Mouse (Mus musculus): Measurements from ENCODE around the gene Tob2. TPM values are rescaled to one million over a fixed set of nuclear protein-coding genes. Genes with fewer than 3 reads are reported as not detected.

Tob2 gene
- total and polyA plus RNA-seq, 3 experiments = 5.6 to 25.3 (median 22.0) TPM

- no peak for TF ChIP-seq USF1 (IDR thresholded peaks at IDR 0.05; ENCODE audit: low read depth, low read length)
- no peak for TF ChIP-seq USF2 (conservative IDR thresholded peaks at IDR 0.05; ENCODE audit: low read depth, low read length)
- no peak for TF ChIP-seq NELFE (IDR thresholded peaks at IDR 0.05; ENCODE audit: low read depth, low read length)
- TF ChIP-seq HCFC1 (IDR thresholded peaks at IDR 0.05; ENCODE audit: low read depth, low read length) = no peak
- no peak for TF ChIP-seq ZNF384 (IDR thresholded peaks at IDR 0.05; ENCODE audit: low read depth, low read length)
- TF ChIP-seq NRF1 (IDR thresholded peaks at IDR 0.05; ENCODE audit: low read depth, low read length) = no peak
- no peak for TF ChIP-seq ZC3H11A (IDR thresholded peaks at IDR 0.05; ENCODE audit: low read depth, low read length)
- TF ChIP-seq SMC3 (IDR thresholded peaks at IDR 0.05; ENCODE audit: low read depth, low read length) = no peak
- no peak for TF ChIP-seq ZKSCAN1 (IDR thresholded peaks at IDR 0.05; ENCODE audit: borderline replicate concordance, low read depth, low read length)
- no peak for TF ChIP-seq ELF1 (IDR thresholded peaks at IDR 0.05; ENCODE audit: low read depth, low read length)
- no peak for TF ChIP-seq TCF12 (IDR thresholded peaks at IDR 0.05; ENCODE audit: low read depth, low read length)
- TF ChIP-seq RAD21 (IDR thresholded peaks at IDR 0.05; ENCODE audit: low read depth, low read length) = no peak
- Histone ChIP-seq H3K4me1 (ENCODE audit: control insufficient read depth in 1 of 2, insufficient read depth in 2 of 2) (peaks cover 13 to 49% of the 10 kb centered on the region in 2 experiments), H3K27me3 (replicated peaks) (no peaks in the 10 kb centered on the region), H3K9ac (ENCODE audit: insufficient read depth, low read depth) (no peak overlapping the region), H3K79me2 (replicated peaks; ENCODE audit: control insufficient read depth, extremely low read depth, insufficient read depth, poor library complexity, severe bottlenecking) (no peaks in the 10 kb centered on the region), H3K27ac (ENCODE audit: insufficient read depth, low read depth) (no peak overlapping the region), H3K36me3 (replicated peaks in 1 of 2; ENCODE audit: control insufficient read depth in 1 of 2, insufficient read depth in 1 of 2, low read length in 1 of 2) (no peaks in the 10 kb centered on the region), H3K9me3 (replicated peaks; ENCODE audit: low read length) (no peaks in the 10 kb centered on the region), H3K4me2 (ENCODE audit: insufficient read depth, low read depth, poor library complexity, severe bottlenecking) (no peak overlapping the region), H3K4me3 (replicated peaks in 1 of 3; ENCODE audit: low read depth in 2 of 3, low read length in 2 of 3, poor library complexity in 1 of 3) (no peak overlapping the region)
- dilution Hi-C loops (cut with MboI; ENCODE audit: extremely low pct_ligation_motif_present, extremely low pct_unique_long_range_greater_than_20kb, low sequenced_read_pairs) = no loop called here
- in situ Hi-C loops (cut with MboI; ENCODE audit: low pct_ligation_motif_present, low pct_unique_long_range_greater_than_20kb, low sequenced_read_pairs) = loop anchor here (5.0 kb wide), 1 partner anchor 68 kb away; no protein-coding TSS in a partner anchor
- no peak for DNase-seq (ENCODE audit: extremely low read depth)
These were observed 24.3 kb downstream of the Tob2 start for GRCm38 (mm10) chr15:81834171-81834841.

- H3K4me3 ChIP-seq (replicated peaks in 1 of 3; ENCODE audit: low read depth in 2 of 3, low read length in 2 of 3, poor library complexity in 1 of 3) = no peak overlapping the region
- H3K79me2 ChIP-seq (replicated peaks; ENCODE audit: control insufficient read depth, extremely low read depth, insufficient read depth, poor library complexity, severe bottlenecking) = no peaks in the 10 kb centered on the region
- H3K9ac ChIP-seq (ENCODE audit: insufficient read depth, low read depth) = no peak overlapping the region
- H3K4me2 ChIP-seq (ENCODE audit: insufficient read depth, low read depth, poor library complexity, severe bottlenecking) = no peak overlapping the region
- in situ Hi-C loops (cut with MboI; ENCODE audit: low pct_ligation_motif_present, low pct_unique_long_range_greater_than_20kb, low sequenced_read_pairs) = loop anchor here (5.0 kb wide), 1 partner anchor 69 kb away; no protein-coding TSS in a partner anchor
- dilution Hi-C loops (cut with MboI; ENCODE audit: extremely low pct_ligation_motif_present, extremely low pct_unique_long_range_greater_than_20kb, low sequenced_read_pairs) = no loop called here
- H3K27ac ChIP-seq (ENCODE audit: insufficient read depth, low read depth) = no peak overlapping the region
- peaks cover 0 to 2% of the 10 kb centered on the region in 2 experiments for H3K36me3 ChIP-seq (replicated peaks in 1 of 2; ENCODE audit: control insufficient read depth in 1 of 2, insufficient read depth in 1 of 2, low read length in 1 of 2)
- DNase-seq (ENCODE audit: extremely low read depth) = no peak
- no peaks in the 10 kb centered on the region for H3K9me3 ChIP-seq (replicated peaks; ENCODE audit: low read length)
- no peak for TF ChIP-seq JUND (conservative IDR thresholded peaks at IDR 0.05; ENCODE audit: low read depth, low read length)
- TF ChIP-seq EP300 (IDR thresholded peaks at IDR 0.05; ENCODE audit: low read length) = no peak
- TF ChIP-seq POLR2AphosphoS2 (IDR thresholded peaks at IDR 0.05; ENCODE audit: low read depth, low read length) = no peak
- TF ChIP-seq HCFC1 (IDR thresholded peaks at IDR 0.05; ENCODE audit: low read depth, low read length) = no peak
- TF ChIP-seq TBP (conservative IDR thresholded peaks at IDR 0.05; ENCODE audit: low read depth, low read length) = no peak
- no peak for TF ChIP-seq RCOR1 (conservative IDR thresholded peaks at IDR 0.05; ENCODE audit: low read depth, low read length)
- no peak for TF ChIP-seq USF2 (conservative IDR thresholded peaks at IDR 0.05; ENCODE audit: low read depth, low read length)
- TF ChIP-seq IRF4 (IDR thresholded peaks at IDR 0.05; ENCODE audit: low read depth, low read length) = no peak
- TF ChIP-seq MAX (IDR thresholded peaks at IDR 0.05; ENCODE audit: low read length) = no peak
- TF ChIP-seq NRF1 (IDR thresholded peaks at IDR 0.05; ENCODE audit: low read depth, low read length) = no peak
- peaks cover 18 to 57% of the 10 kb centered on the region in 2 experiments for H3K4me1 ChIP-seq (ENCODE audit: control insufficient read depth in 1 of 2, insufficient read depth in 2 of 2)
- no peaks in the 10 kb centered on the region for H3K27me3 ChIP-seq (replicated peaks)
These were observed 25.1 kb downstream of the Tob2 start for GRCm38 (mm10) chr15:81833481-81833880.

All from CH12.LX (cell line).